Mouse (Mus musculus): Measurements from ENCODE around the gene Actr8.

- TF ChIP-seq ZNF384 (IDR thresholded peaks at IDR 0.05; ENCODE audit: low read depth, low read length) = peak; percentile 67; the same call in 1 of the 2 replicates
- TF ChIP-seq CHD2 (IDR thresholded peaks at IDR 0.05; ENCODE audit: low read depth, low read length) = no peak
- TF ChIP-seq ZC3H11A (IDR thresholded peaks at IDR 0.05; ENCODE audit: borderline replicate concordance, low read depth, low read length) = peak; percentile 46; the same call in 1 of the 2 replicates
- TF ChIP-seq HCFC1 (IDR thresholded peaks at IDR 0.05; ENCODE audit: borderline replicate concordance, insufficient read depth, low read length) = no peak
- TF ChIP-seq MAFK (IDR thresholded peaks at IDR 0.05; ENCODE audit: insufficient read depth, low read depth, low read length) = no peak
Measured at GRCm38 (mm10) chr14:29940877-29941276, 37.3 kb upstream of the Actr8 start.
